Mouse (Mus musculus): ENCODE data around the gene C130026I21Rik.
"Not testable (repeated sequence)": the region's sequence is repeated elsewhere in the genome, so short reads cannot be mapped to it uniquely, and the experiment has no call there.

DNA sequence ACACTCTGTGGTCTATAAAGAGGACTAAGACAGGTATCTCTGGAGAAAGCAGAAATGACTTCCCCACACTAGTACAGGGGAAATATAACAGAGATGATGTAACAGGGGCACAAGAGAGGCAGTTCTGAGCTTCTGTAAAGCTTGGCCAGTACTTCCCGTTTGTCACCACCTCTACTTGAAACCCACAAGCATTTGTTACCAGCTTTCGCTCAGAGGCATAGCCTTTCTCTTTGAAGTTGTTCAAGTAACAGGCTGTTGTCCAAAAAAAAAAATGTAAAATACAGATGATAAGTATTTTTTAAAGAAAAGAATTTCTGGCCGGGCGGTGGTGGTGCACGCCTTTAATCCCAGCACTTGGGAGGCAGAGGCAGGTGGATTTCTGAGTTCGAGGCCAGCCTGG, 236.8 kb downstream of the C130026I21Rik start:
- not testable (repeated sequence) for TF ChIP-seq POLR2A, CTCF (IDR thresholded peaks at IDR 0.05; ENCODE audit: insufficient read depth, low read depth, low read length)

Measured in olfactory bulb, adult 2 months (tissue).